Mouse (Mus musculus): ENCODE data around the gene Men1. TPM values are rescaled to one million over a fixed set of nuclear protein-coding genes. Genes with fewer than 3 reads are reported as not detected.

The Men1 gene
- total RNA-seq, 2 experiments from 2014 or later, result 6.0 to 9.6 TPM

DNA sequence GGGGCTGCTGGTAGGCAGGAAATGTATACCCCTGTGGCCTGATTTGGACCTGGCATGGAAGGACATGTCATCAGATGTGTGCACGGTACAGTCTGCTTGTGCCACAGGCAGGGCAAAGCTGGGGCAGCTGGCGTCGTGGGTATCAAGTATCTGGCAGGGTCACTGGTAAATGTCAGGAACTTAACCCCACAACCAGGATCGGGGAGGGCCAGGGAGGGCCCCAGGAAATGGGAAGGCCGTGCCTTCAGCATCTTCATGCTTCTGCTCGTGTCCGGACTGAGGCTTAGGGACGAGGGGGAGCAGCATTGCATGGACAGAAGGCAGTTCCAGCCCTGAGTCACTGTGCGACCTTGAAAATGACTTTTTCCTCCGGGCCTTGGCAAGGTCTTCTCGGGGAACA, 50.2 kb downstream of the Men1 start:
- no peak for ATAC-seq (replicated peaks; ENCODE audit: low FRiP score, poor library complexity, severe bottlenecking)

DNA sequence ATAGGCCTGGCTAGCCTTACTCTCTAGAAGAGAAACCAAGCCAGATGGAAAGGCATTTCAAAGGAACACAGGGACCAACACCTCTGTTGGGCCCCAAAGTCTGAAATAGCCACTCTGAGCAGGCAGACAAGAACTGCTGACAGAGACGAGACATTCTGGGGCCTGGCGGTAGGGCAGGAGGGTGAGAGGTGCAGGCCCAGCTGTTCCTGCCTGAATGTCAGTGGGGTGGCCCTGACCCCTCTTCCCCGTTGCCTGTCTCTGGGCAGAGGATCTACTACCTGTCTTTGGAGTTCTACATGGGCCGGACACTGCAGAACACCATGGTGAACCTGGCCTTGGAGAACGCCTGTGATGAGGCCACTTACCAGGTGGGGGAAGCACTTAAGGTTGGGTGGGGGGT, 50.6 kb downstream of the Men1 start:
- ATAC-seq (replicated peaks; ENCODE audit: low FRiP score, poor library complexity, severe bottlenecking), result no peak

DNA sequence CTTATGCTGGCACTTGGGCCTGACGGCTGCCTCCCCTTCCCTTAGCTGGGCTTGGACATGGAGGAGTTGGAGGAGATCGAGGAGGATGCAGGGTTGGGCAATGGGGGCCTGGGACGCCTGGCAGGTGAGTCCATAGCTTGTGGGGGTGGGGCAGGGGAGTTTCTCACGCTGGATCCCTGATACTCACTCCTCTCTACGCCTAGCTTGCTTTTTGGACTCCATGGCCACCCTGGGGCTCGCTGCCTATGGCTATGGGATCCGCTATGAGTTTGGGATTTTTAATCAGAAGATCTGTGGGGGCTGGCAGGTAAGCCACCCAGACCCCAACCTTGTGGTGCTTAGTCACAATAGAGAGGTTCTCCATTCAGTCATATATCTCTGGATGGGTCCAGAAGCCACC, 51.0 kb downstream of the Men1 start:
- no peak for ATAC-seq (replicated peaks; ENCODE audit: low FRiP score, poor library complexity, severe bottlenecking)

DNA sequence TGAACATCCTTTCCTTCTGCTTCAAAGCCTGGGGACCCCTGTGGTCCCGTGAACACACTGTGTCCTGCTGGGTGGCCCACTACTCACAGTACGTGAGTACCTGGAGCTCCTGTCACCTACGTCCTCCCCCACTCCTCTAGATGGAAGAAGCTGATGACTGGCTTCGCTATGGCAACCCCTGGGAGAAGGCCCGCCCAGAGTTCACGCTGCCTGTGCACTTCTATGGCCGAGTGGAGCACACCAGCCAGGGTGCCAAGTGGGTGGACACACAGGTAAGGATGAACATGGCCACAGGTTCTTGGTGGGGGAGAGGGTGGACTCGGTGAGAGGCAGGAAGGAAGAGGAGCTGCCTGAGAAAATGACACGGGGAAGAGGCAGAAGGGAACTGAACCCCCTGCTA, 51.5 kb downstream of the Men1 start:
- ATAC-seq (replicated peaks; ENCODE audit: low FRiP score, poor library complexity, severe bottlenecking), result no peak

DNA sequence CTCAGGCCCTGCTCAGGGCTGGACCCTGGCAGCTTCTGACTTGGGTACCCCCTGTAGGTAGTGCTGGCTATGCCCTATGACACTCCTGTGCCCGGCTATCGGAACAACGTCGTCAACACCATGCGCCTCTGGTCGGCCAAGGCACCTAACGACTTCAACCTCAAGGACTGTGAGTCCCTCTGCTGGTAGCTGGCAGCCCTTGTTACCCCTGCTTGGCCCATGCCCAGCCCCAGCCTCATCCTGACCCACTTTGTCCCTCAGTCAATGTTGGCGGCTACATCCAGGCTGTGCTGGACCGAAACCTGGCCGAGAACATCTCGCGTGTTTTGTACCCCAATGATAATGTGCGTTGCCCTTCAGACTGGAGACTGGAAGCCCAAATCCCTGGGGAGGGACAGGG, 53.2 kb downstream of the Men1 start:
- ATAC-seq (replicated peaks; ENCODE audit: low FRiP score, poor library complexity, severe bottlenecking), result no peak

DNA sequence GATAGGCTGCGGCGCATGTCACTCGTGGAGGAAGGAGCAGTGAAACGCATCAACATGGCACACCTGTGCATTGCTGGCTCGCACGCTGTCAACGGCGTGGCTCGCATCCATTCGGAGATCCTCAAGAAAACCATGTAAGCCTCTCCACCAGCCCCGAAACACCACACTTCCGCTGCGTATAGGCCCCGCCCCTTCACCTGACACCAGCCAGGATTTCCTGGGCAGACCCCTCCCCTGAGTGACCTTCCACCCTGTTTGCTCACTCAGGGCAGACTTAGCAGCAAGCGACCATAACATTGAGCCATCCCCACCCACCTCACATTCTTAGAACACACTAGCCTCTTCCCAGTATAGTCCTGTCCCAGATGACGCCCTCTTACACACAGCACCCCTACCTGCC, 55.0 kb downstream of the Men1 start:
- ATAC-seq (replicated peaks; ENCODE audit: low FRiP score, poor library complexity, severe bottlenecking), result no peak

DNA sequence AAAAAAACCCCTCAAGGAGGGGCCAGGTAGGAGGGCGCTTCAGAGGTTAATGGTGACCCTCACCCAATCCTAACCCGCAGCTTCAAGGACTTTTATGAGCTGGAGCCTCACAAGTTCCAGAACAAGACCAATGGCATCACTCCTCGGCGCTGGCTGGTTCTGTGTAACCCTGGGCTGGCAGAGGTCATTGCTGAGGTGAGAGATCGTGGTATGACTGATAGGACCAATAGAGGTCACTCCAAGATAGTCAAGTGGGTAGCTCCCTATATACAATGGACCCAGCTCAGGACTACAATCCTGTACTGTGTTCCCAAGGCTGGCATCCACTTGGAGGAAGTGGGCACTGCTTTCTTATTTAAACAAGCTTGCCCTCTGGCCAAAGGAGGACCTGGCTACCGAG, 55.5 kb downstream of the Men1 start:
- no peak for ATAC-seq (replicated peaks; ENCODE audit: low FRiP score, poor library complexity, severe bottlenecking)

Other genes starting within 250 kb of the Men1 start
- gene Cdca5, start 250.0 kb upstream of the Men1 start, total RNA-seq (2015; ENCODE audit: low replicate concordance), result 10.2 and 21.3 TPM in 2 replicates
- gene Cdca5, start 250.0 kb upstream of the Men1 start, total RNA-seq (2017; ENCODE audit: low replicate concordance), result 8.1 and 11.6 TPM in 2 replicates
- gene AC131692.1, start 240.6 kb upstream of the Men1 start, total RNA-seq (2015; ENCODE audit: low replicate concordance), result not detected in 2 replicates
- 2.6 and 3.2 TPM in 2 replicates for gene AC131692.1, start 240.6 kb upstream of the Men1 start, total RNA-seq (2017; ENCODE audit: low replicate concordance)
- gene Naaladl1, start 229.2 kb upstream of the Men1 start, total RNA-seq (2015; ENCODE audit: low replicate concordance), result 0.58 and 1.0 TPM in 2 replicates
- 0.26 TPM in 1 of 2 replicates, not detected in the other for gene Naaladl1, start 229.2 kb upstream of the Men1 start, total RNA-seq (2017; ENCODE audit: low replicate concordance)
- gene Sac3d1, start 216.3 kb upstream of the Men1 start, total RNA-seq (2015; ENCODE audit: low replicate concordance), result 6.3 and 10.2 TPM in 2 replicates
- 3.7 and 6.1 TPM in 2 replicates for gene Sac3d1, start 216.3 kb upstream of the Men1 start, total RNA-seq (2017; ENCODE audit: low replicate concordance)
- gene Snx15, start 206.7 kb upstream of the Men1 start, total RNA-seq (2015; ENCODE audit: low replicate concordance), result 115 and 175 TPM in 2 replicates
- 111 and 128 TPM in 2 replicates for gene Snx15, start 206.7 kb upstream of the Men1 start, total RNA-seq (2017; ENCODE audit: low replicate concordance)
- gene Batf2, start 194.0 kb upstream of the Men1 start, total RNA-seq (2015; ENCODE audit: low replicate concordance), result not detected in 2 replicates
- gene Batf2, start 194.0 kb upstream of the Men1 start, total RNA-seq (2017; ENCODE audit: low replicate concordance), result 2.4 TPM in 1 of 2 replicates, not detected in the other
- 3.7 and 11.9 TPM in 2 replicates for gene Arl2, start 193.4 kb upstream of the Men1 start, total RNA-seq (2015; ENCODE audit: low replicate concordance)
- gene Arl2, start 193.4 kb upstream of the Men1 start, total RNA-seq (2017; ENCODE audit: low replicate concordance), result 3.7 and 5.3 TPM in 2 replicates
- not detected in 2 replicates for gene Majin, start 150.6 kb upstream of the Men1 start, total RNA-seq (2015; ENCODE audit: low replicate concordance)
- gene Majin, start 150.6 kb upstream of the Men1 start, total RNA-seq (2017; ENCODE audit: low replicate concordance), result not detected in 2 replicates
- not detected in 2 replicates for gene Gpha2, start 108.6 kb upstream of the Men1 start, total RNA-seq (2015; ENCODE audit: low replicate concordance)
- gene Gpha2, start 108.6 kb upstream of the Men1 start, total RNA-seq (2017; ENCODE audit: low replicate concordance), result not detected in 2 replicates
- gene Ppp2r5b, start 99.1 kb upstream of the Men1 start, total RNA-seq (2015; ENCODE audit: low replicate concordance), result 45.5 and 51.0 TPM in 2 replicates
- 117 and 295 TPM in 2 replicates for gene Ppp2r5b, start 99.1 kb upstream of the Men1 start, total RNA-seq (2017; ENCODE audit: low replicate concordance)
- gene Atg2a, start 93.3 kb upstream of the Men1 start, total RNA-seq (2015; ENCODE audit: low replicate concordance), result 32.4 and 33.4 TPM in 2 replicates
- gene Atg2a, start 93.3 kb upstream of the Men1 start, total RNA-seq (2017; ENCODE audit: low replicate concordance), result 32.2 and 39.0 TPM in 2 replicates
- gene Ehd1, start 58.3 kb upstream of the Men1 start, total RNA-seq (2015; ENCODE audit: low replicate concordance), result 12.7 and 13.2 TPM in 2 replicates
- 25.8 and 25.9 TPM in 2 replicates for gene Ehd1, start 58.3 kb upstream of the Men1 start, total RNA-seq (2017; ENCODE audit: low replicate concordance)
- 0.21 TPM in 1 of 2 replicates, not detected in the other for gene Cdc42bpg, start 28.5 kb upstream of the Men1 start, total RNA-seq (2015; ENCODE audit: low replicate concordance)
- 0.17 and 0.70 TPM in 2 replicates for gene Cdc42bpg, start 28.5 kb upstream of the Men1 start, total RNA-seq (2017; ENCODE audit: low replicate concordance)
- 21.5 and 30.0 TPM in 2 replicates for gene Map4k2, start 6.2 kb downstream of the Men1 start, total RNA-seq (2015; ENCODE audit: low replicate concordance)
- gene Map4k2, start 6.2 kb downstream of the Men1 start, total RNA-seq (2017; ENCODE audit: low replicate concordance), result 14.5 and 21.1 TPM in 2 replicates
- gene Sf1, start 28.7 kb downstream of the Men1 start, total RNA-seq (2015; ENCODE audit: low replicate concordance), result 71.3 and 72.7 TPM in 2 replicates
- gene Sf1, start 28.7 kb downstream of the Men1 start, total RNA-seq (2017; ENCODE audit: low replicate concordance), result 42.1 and 81.4 TPM in 2 replicates
- not detected in 2 replicates for gene Pygm, start 49.4 kb downstream of the Men1 start, total RNA-seq (2015; ENCODE audit: low replicate concordance)
- gene Pygm, start 49.4 kb downstream of the Men1 start, total RNA-seq (2017; ENCODE audit: low replicate concordance), result not detected in 2 replicates
- gene Rasgrp2, start 64.4 kb downstream of the Men1 start, total RNA-seq (2015; ENCODE audit: low replicate concordance), result 55.4 and 90.1 TPM in 2 replicates
- 31.9 and 39.0 TPM in 2 replicates for gene Rasgrp2, start 64.4 kb downstream of the Men1 start, total RNA-seq (2017; ENCODE audit: low replicate concordance)
- gene Nrxn2, start 83.8 kb downstream of the Men1 start, total RNA-seq (2015; ENCODE audit: low replicate concordance), result not detected in 2 replicates
- gene Nrxn2, start 83.8 kb downstream of the Men1 start, total RNA-seq (2017; ENCODE audit: low replicate concordance), result not detected in 2 replicates
- not detected in 2 replicates for gene Slc22a12, start 208.1 kb downstream of the Men1 start, total RNA-seq (2015; ENCODE audit: low replicate concordance)
- not detected in 2 replicates for gene Slc22a12, start 208.1 kb downstream of the Men1 start, total RNA-seq (2017; ENCODE audit: low replicate concordance)

Data from erythroblast, adult 5-6 weeks (primary cell).